17 mouse cellular contexts compared by ENCODE assay signal in genomic region chr2:90532095-90532494, GRCm38 (mm10). TPM values are rescaled to one million over a fixed set of nuclear protein-coding genes. Genes with fewer than 3 reads are reported as not detected.
DNase-seq lines count a peak whose midpoint lies in the region; ATAC-seq and TF ChIP-seq lines count a peak whose summit lies in the region.
"Had no signal": no experiment of that assay in that cellular context is flagged by ENCODE, and none has a peak within 500 bp of the region (broad histone marks: within the 10 kb centered on the region; RNA-seq: fewer than 3 reads in every experiment).

No protein-coding gene starts in this region.

- H3K27me3 ChIP-seq in lung, embryonic 15.5 days: no peaks in the 10 kb centered on the region
- H3K27me3 ChIP-seq: hindbrain, embryonic 12.5 days; intestine, embryonic 15.5 days; liver, embryonic 13.5 days had no signal

- no peak for DNase-seq in lung, adult 2 months
- DNase-seq in heart, postnatal 10 days: peak; percentile 45 to 53
- no peak for DNase-seq in ovary, postnatal 14 days (ENCODE audit: low spot score)
- DNase-seq in thymus, postnatal 10 days (ENCODE audit: low spot score in 2 of 2): no peak
- DNase-seq in adipocyte (ENCODE audit: low spot score): no peak
- DNase-seq: cerebellum, adult 8-10 months; forebrain, postnatal 0 days; layer of hippocampus, adult 9-11 months; liver, embryonic 13.5 days had no signal

- no peak overlapping the region for H3K4me3 ChIP-seq in lung, embryonic 15.5 days
- no peak overlapping the region for H3K4me3 ChIP-seq in lung, adult 2 months (replicated peaks; ENCODE audit: extremely low read depth, low read depth, low read length)
- H3K4me3 ChIP-seq in bone marrow, adult 2 months (replicated peaks; ENCODE audit: control insufficient read depth, low read depth, low read length): no peak overlapping the region
- H3K4me3 ChIP-seq: erythroblast, embryonic 14.5 days; hindbrain, embryonic 12.5 days; intestine, embryonic 15.5 days; liver, embryonic 13.5 days; midbrain, embryonic 10.5 days had no signal

- peaks cover 23% of the 10 kb centered on the region for H3K4me1 ChIP-seq in lung, embryonic 15.5 days
- peaks cover 10% of the 10 kb centered on the region for H3K4me1 ChIP-seq in lung, adult 2 months (ENCODE audit: control insufficient read depth, insufficient read depth, low read length)
- H3K4me1 ChIP-seq in bone marrow, adult 2 months (ENCODE audit: control insufficient read depth, insufficient read depth, low read length): peaks cover 3% of the 10 kb centered on the region; the same call in 1 of the 2 replicates

- no peak for TF ChIP-seq POLR2A in lung, adult 2 months (IDR thresholded peaks at IDR 0.05; ENCODE audit: borderline replicate concordance, extremely low read depth, low read depth, low read length)
- TF ChIP-seq POLR2A in bone marrow, adult 2 months (IDR thresholded peaks at IDR 0.05; ENCODE audit: borderline replicate concordance, control insufficient read depth, low read depth, low read length): no peak

- no peaks in the 10 kb centered on the region for H3K9me3 ChIP-seq in lung, embryonic 15.5 days
- H3K9me3 ChIP-seq: hindbrain, embryonic 12.5 days; intestine, embryonic 15.5 days; liver, embryonic 13.5 days; midbrain, embryonic 10.5 days had no signal

- no peak overlapping the region for H3K4me2 ChIP-seq in lung, embryonic 15.5 days
- H3K4me2 ChIP-seq: hindbrain, embryonic 12.5 days; intestine, embryonic 15.5 days; liver, embryonic 13.5 days had no signal

- no peak overlapping the region for H3K9ac ChIP-seq in lung, embryonic 15.5 days
- H3K9ac ChIP-seq: forebrain, postnatal 0 days; hindbrain, embryonic 12.5 days; intestine, embryonic 15.5 days; liver, embryonic 13.5 days had no signal

- no peak for TF ChIP-seq CTCF in lung, adult 2 months (IDR thresholded peaks at IDR 0.05; ENCODE audit: insufficient read depth, low read length)
- TF ChIP-seq CTCF in bone marrow, adult 2 months (IDR thresholded peaks at IDR 0.05; ENCODE audit: control insufficient read depth, insufficient read depth, low read length): no peak

- ATAC-seq in lung, embryonic 15.5 days (ENCODE audit: borderline replicate concordance, extremely low read depth, low FRiP score, low TSS enrichment): 0 out of 2 replicates have a peak, but pooled peaks have one; percentile 37
- ATAC-seq in megakaryocyte progenitor cell, adult 5-6 weeks (replicated peaks; ENCODE audit: poor library complexity): peak; percentile 29
- ATAC-seq: forebrain, postnatal 0 days; intestine, embryonic 15.5 days had no signal

- H3K36me3 ChIP-seq in lung, embryonic 15.5 days: no peaks in the 10 kb centered on the region
- H3K36me3 ChIP-seq: hindbrain, embryonic 12.5 days; intestine, embryonic 15.5 days; liver, embryonic 13.5 days; midbrain, embryonic 10.5 days had no signal

- H3K27ac ChIP-seq in lung, embryonic 15.5 days: no peak overlapping the region
- 0 out of 2 replicates have a peak overlapping the region, but pooled peaks have one; percentile 20 for H3K27ac ChIP-seq in bone marrow, adult 2 months (ENCODE audit: control insufficient read depth, insufficient read depth, low read depth, low read length, poor library complexity)
- H3K27ac ChIP-seq: hindbrain, embryonic 12.5 days; intestine, embryonic 15.5 days; kidney, postnatal 0 days; liver, embryonic 13.5 days; midbrain, embryonic 10.5 days had no signal

- WGBS in lung, embryonic 15.5 days: 66% methylated on average over 5 of the region's 5 CpGs
- WGBS in lung, adult 2 months: 60% methylated on average over 5 of the region's 5 CpGs
- WGBS in bone marrow, adult 2 months: 29% methylated on average over 5 of the region's 5 CpGs

- intact Hi-C loops in heart, postnatal 10 days (cut with DNase I): no loop called here

RNA-seq across cellular contexts. Expression of gene Ptprj, which starts 48.4 kb away (rescaled TPM):
- polyA plus RNA-seq in lung, embryonic 15.5 days (2015; fragmentation: Nextera tagmentation; extraction: Ambion mirVana): 3.4 TPM in 2 replicates
- 10.1 and 16.0 TPM in 2 replicates for polyA plus RNA-seq in lung, adult 2 months (2012; rRNA removed)
- 16.0 and 25.1 TPM in 2 replicates for polyA plus RNA-seq in bone marrow, adult 2 months (2011; ENCODE audit: insufficient read depth, insufficient read length, low replicate concordance, missing spikeins)
- total RNA-seq in heart, postnatal 10 days (2021): 10 to 100 TPM in 1 of 2 experiments, 1 to 10 TPM in 1; 9.1 to 13.1 TPM
- total RNA-seq in megakaryocyte progenitor cell, adult 5-6 weeks (2015): 17.2 and 20.2 TPM in 2 replicates
- total RNA-seq in megakaryocyte progenitor cell, adult 5-6 weeks (2017): 15.4 and 17.2 TPM in 2 replicates
- polyA plus RNA-seq: erythroblast, embryonic 14.5 days had no signal

Comparison
In these comparisons a context has a peak if more than half of its experiments do, and no peak if none do; other contexts are left out.
1. DNase-seq: peak in heart, postnatal 10 days (2 of 2); none in lung, adult 2 months (single experiment), ovary, postnatal 14 days (single experiment), thymus, postnatal 10 days (0 of 2) and adipocyte (single experiment).